Mouse (Mus musculus) midbrain, embryonic 11.5 days (tissue): ENCODE measurements around the gene Zfp512b. TPM values are rescaled to one million over a fixed set of nuclear protein-coding genes. Genes with fewer than 3 reads are reported as not detected.

Experiments used
- ATAC-seq: fragments of 200-750 bp; cut with Nextera tagmentation; 2 replicates; pipeline ENCODE4 v1.8.0; 2017; ENCODE audit warnings: moderate TSS enrichment, moderate library complexity; ENCODE audit not compliant: low FRiP score
- DNase-seq: peaks from one replicate; pipeline ENCODE4 v3.0.0; 2015; ENCODE audit warnings: low spot score; ENCODE audit errors: missing footprints
- H3K27ac ChIP-seq: fragments of 300-500 bp; sonication (generic); 2 replicates; pipeline ENCODE4 v1.5.1; 2014; ENCODE audit warnings: low read depth, low read length
- H3K27me3 ChIP-seq: fragments of 300-500 bp; sonication (generic); 2 replicates; pipeline ENCODE4 v1.6.1; 2014; ENCODE audit warnings: mild to moderate bottlenecking, low read length, moderate library complexity, mixed read lengths; ENCODE audit not compliant: control insufficient read depth, insufficient read depth
- H3K36me3 ChIP-seq: fragments of 300-500 bp; sonication (generic); 2 replicates; pipeline ENCODE4 v1.6.1; 2014; ENCODE audit warnings: mild to moderate bottlenecking, low read length, moderate library complexity, mixed read lengths; ENCODE audit not compliant: control insufficient read depth, insufficient read depth
- H3K4me1 ChIP-seq: fragments of 300-500 bp; sonication (generic); 2 replicates; pipeline ENCODE4 v1.6.1; 2014; ENCODE audit warnings: low read length; ENCODE audit not compliant: control insufficient read depth, insufficient read depth
- H3K4me2 ChIP-seq: fragments of 300-500 bp; sonication (generic); 2 replicates; pipeline ENCODE4 v1.6.1; 2014; ENCODE audit warnings: mild to moderate bottlenecking, moderate library complexity
- H3K4me3 ChIP-seq: fragments of 300-500 bp; sonication (generic); 2 replicates; pipeline ENCODE4 v1.5.1; 2014; ENCODE audit warnings: low read depth, low read length
- H3K9ac ChIP-seq: fragments of 300-500 bp; sonication (generic); 2 replicates; pipeline ENCODE4 v1.6.1; 2014; ENCODE audit warnings: low read length
- H3K9me3 ChIP-seq: fragments of 300-500 bp; sonication (generic); 2 replicates; pipeline ENCODE4 v1.6.1; 2016; ENCODE audit warnings: low read length; ENCODE audit not compliant: control insufficient read depth
- WGBS: fragments of 180-500 bp; shearing (Covaris S2); extraction: QIAGEN DNeasy Blood & Tissue Kit; methylation state at CpG from one replicate; pipeline ENCODE4 v1.1.7; 2014; 5-methylcytosine and 5-hydroxymethylcytosine counted together
- polyA plus RNA-seq: library from polyadenylated mRNA; unstranded; fragments of >200 nt; fragmentation: Nextera tagmentation; extraction: Ambion mirVana; gene quantifications from 2 replicates; pipeline ENCODE4 v1.2.1, GENCODE M21; 2014

The Zfp512b gene
- polyA plus RNA-seq, 1 experiment from 2014 or later, result 27.0 TPM

DNA sequence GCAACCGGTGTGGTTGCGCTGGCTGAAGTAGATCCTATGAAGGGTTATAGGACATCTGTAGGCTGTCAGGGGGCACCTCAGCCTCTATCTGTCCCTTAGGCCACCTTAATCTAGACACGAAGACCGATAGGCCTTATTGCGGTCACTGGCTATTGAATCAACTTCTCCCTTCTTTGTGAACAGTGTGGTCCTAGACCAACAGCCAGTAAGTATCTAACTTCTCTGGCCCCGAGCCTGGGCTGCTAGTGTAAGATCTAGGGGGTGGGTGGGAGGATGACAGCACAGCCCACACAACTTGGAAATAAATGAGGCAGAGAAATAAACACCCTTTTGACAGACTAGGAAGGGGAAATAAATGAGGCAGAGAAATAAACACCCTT is 429 bp upstream of the Zfp512b start:
- H3K4me1 ChIP-seq, result peaks cover 13% of the 10 kb centered on the region
- peak overlapping the region; percentile 85 for H3K4me2 ChIP-seq
- peak; percentile 9; the same call in 1 of the 2 replicates for ATAC-seq
- no peaks in the 10 kb centered on the region for H3K9me3 ChIP-seq
- peak overlapping the region; percentile 56; the same call in 1 of the 2 replicates for H3K27ac ChIP-seq
- H3K27me3 ChIP-seq, result no peaks in the 10 kb centered on the region
- peak overlapping the region; percentile 92 for H3K9ac ChIP-seq
- 9% methylated on average over 6 of the region's 6 CpGs for WGBS
- H3K36me3 ChIP-seq, result peaks cover 10% of the 10 kb centered on the region
- H3K4me3 ChIP-seq, result peak overlapping the region; percentile 95
- DNase-seq, result no peak

DNA sequence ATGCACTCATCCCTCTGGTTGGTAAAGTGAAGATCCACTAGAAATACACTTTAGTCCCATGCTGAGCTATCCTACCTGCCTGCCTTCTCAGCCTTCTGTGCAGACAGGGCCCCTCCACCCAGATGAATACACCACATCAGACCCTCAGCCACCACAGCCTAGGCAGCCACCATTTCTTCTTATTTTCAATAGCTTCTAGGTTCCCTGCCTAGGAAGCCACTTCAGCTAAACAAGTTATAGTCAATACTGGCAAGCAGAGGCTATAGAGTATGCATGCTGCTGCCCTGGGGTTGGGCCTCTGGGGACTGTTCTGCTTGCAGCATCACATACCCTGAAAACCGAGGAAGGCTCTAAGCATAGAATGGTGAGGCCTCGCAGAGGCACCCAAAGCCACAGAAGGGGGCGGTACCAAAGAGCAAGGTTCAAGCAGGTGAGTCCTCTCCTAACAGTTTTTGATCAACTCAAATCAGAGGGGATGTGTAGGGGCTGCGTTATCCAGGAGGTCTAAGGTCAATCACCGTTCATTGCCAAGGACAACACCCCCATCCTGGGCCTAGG is 996 bp downstream of the Zfp512b start, which contains the start of gene Prpf6:
TSS of gene Prpf6 (plus strand) at position 341 of the 558 bp plus-strand sequence.
- Histone ChIP-seq H3K4me3 (peak within 1 kb of the TSS; percentile 95), H3K36me3 (peaks cover 19% of the 10 kb centered on the region), H3K9me3 (no peaks in the 10 kb centered on the region), H3K27me3 (no peaks in the 10 kb centered on the region), H3K4me2 (peak within 1 kb of the TSS; percentile 85), H3K27ac (peak within 1 kb of the TSS; percentile 56), H3K9ac (peak within 1 kb of the TSS; percentile 92), H3K4me1 (peaks cover 11% of the 10 kb centered on the region)
- DNase-seq (peak; percentile 87), ATAC-seq (peak; percentile 7; the same call in 1 of the 2 replicates)
- 17% methylated on average over 5 of the region's 5 CpGs for WGBS

DNA sequence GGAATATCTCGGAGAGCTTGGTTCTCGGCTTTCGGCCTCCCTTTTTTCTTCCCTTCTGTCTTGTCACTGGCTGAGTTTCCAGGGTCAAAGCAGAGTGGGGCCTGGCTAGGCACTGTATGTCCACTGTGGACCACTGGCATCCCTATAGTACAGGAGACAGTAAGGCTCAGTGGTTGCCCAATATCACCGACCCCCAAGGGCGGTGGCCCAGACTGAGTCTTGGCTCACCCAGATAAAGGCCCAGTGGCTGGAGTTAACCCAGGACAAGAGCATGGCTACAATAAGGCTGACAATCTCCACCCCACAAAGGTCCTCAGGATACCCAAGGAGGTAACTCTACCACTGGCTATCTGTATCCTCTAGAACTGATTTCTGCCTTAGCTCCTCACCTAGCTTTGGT is 2.1 kb downstream of the Zfp512b start:
- ATAC-seq (no peak), DNase-seq (no peak)
- 93% methylated on average over 5 of the region's 5 CpGs for WGBS
- no peaks in the 10 kb centered on the region for H3K27me3 ChIP-seq
- H3K4me1 ChIP-seq, result peaks cover 11% of the 10 kb centered on the region
- H3K4me3 ChIP-seq, result no peak overlapping the region
- no peak overlapping the region for H3K27ac ChIP-seq
- peaks cover 26% of the 10 kb centered on the region for H3K36me3 ChIP-seq
- H3K4me2 ChIP-seq, result no peak overlapping the region
- H3K9me3 ChIP-seq, result no peaks in the 10 kb centered on the region
- no peak overlapping the region for H3K9ac ChIP-seq

GRCm38 (mm10) chr2:181589732-181590105 is 2.9 kb downstream of the Zfp512b start:
- Histone ChIP-seq H3K4me2 (no peak overlapping the region), H3K4me3 (no peak overlapping the region), H3K27me3 (no peaks in the 10 kb centered on the region), H3K27ac (no peak overlapping the region), H3K9me3 (no peaks in the 10 kb centered on the region), H3K4me1 (peaks cover 11% of the 10 kb centered on the region), H3K9ac (no peak overlapping the region), H3K36me3 (peaks cover 27% of the 10 kb centered on the region)
- ATAC-seq (no peak), DNase-seq (no peak)
- WGBS, result 94% methylated on average over 9 of the region's 9 CpGs

DNA sequence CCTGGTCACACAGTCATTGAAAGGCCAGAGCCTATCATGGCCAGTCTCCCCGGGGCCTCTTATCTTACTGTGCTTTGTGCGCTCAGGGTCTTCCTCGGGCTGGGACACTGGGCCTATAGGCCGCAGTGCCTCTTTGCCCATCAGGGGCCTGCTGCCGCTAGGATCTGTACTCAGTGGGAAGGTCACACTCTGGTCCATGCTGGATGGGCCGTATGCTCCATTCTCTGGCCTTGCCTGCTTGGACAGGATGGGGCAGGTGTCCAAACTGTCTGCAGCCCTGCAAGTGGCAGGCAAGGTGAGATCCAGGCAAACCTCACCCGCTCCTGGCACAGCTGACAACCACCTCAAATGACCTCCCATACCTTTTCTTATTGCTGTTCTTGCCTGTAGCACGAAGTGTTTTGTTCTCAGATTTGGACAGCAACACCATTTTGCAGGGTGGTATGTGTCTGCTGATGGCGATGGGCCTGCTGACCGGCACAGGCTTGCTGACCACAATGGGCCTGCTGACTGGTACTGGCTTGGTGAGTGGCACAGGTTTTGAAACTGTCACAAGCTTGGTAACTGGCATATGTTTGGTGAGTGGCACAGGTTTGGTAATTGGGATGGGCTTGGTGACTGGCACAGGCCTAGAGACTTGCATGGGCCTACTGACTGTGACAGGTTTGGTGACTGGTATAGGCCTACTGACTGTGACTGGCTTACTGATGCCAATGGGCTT is 3.4 kb downstream of the Zfp512b start:
- Histone ChIP-seq H3K27me3 (no peaks in the 10 kb centered on the region), H3K4me2 (no peak overlapping the region), H3K36me3 (peaks cover 30% of the 10 kb centered on the region), H3K9ac (no peak overlapping the region), H3K9me3 (no peaks in the 10 kb centered on the region), H3K4me3 (no peak overlapping the region), H3K4me1 (peaks cover 11% of the 10 kb centered on the region), H3K27ac (no peak overlapping the region)
- 93% methylated on average over 10 of the region's 10 CpGs for WGBS
- DNase-seq (no peak), ATAC-seq (no peak)

- Histone ChIP-seq H3K9ac (no peak overlapping the region), H3K4me3 (no peak overlapping the region), H3K36me3 (peaks cover 30% of the 10 kb centered on the region), H3K27ac (no peak overlapping the region), H3K9me3 (no peaks in the 10 kb centered on the region), H3K27me3 (no peaks in the 10 kb centered on the region), H3K4me2 (no peak overlapping the region), H3K4me1 (peaks cover 11% of the 10 kb centered on the region)
- ATAC-seq (no peak), DNase-seq (no peak)
- 93% methylated on average over 11 of the region's 11 CpGs for WGBS
Measured at GRCm38 (mm10) chr2:181588229-181588780, 4.3 kb downstream of the Zfp512b start.

DNA sequence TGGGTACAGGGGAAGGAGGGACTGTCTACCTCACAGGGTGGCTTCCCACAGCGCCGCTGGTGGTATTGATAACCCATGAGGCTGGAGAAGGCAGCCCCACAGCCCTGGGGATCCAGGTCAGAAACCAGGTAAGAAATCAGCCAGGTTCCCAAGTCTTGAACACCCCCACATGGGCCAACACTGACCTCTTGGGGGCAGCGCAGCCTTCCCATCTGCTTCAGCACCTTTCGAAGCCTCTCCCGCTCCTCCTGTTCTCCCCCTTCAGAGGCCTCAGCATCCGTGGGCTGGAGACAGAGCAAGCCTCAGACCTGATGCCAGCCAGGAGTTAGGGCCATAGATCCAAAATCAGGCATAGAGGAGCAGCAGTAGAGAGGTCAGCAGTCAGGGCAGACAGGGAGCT is 4.8 kb downstream of the Zfp512b start:
- Histone ChIP-seq H3K4me2 (no peak overlapping the region), H3K4me1 (peaks cover 8% of the 10 kb centered on the region), H3K27me3 (no peaks in the 10 kb centered on the region), H3K36me3 (peaks cover 30% of the 10 kb centered on the region), H3K27ac (no peak overlapping the region), H3K9me3 (no peaks in the 10 kb centered on the region), H3K9ac (no peak overlapping the region), H3K4me3 (no peak overlapping the region)
- DNase-seq (no peak), ATAC-seq (no peak)
- 85% methylated on average over 6 of the region's 6 CpGs for WGBS

DNA sequence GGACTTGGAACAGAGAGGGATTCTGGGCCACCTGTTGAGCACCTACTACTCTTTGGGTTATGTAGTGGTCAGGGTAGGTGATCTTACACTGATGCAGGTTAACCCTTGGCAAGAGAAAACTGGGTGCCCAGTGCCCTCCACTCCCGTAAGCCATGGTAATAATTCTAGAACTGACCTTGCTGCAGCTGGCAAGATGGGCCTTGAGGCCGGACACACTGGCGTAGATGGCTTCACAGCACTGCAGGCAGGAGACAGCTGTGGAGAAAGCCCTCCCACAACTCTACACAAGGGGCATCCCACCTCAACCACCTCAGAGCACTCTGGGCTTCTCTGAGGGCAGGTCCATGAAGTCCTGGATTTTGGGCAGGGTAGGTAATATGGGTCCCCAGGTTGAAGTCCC is 6.5 kb downstream of the Zfp512b start:
- H3K4me1 ChIP-seq, result no peaks in the 10 kb centered on the region; the same call in 1 of the 2 replicates
- peaks cover 30% of the 10 kb centered on the region for H3K36me3 ChIP-seq
- H3K4me2 ChIP-seq, result no peak overlapping the region
- no peak overlapping the region for H3K4me3 ChIP-seq
- WGBS, result 94% methylated on average over 3 of the region's 3 CpGs
- DNase-seq (no peak), ATAC-seq (no peak)
- H3K27me3 ChIP-seq, result no peaks in the 10 kb centered on the region
- no peak overlapping the region for H3K9ac ChIP-seq
- no peaks in the 10 kb centered on the region for H3K9me3 ChIP-seq
- H3K27ac ChIP-seq, result no peak overlapping the region

- Histone ChIP-seq H3K36me3 (peaks cover 30% of the 10 kb centered on the region), H3K4me1 (peaks cover 5% of the 10 kb centered on the region), H3K9me3 (no peaks in the 10 kb centered on the region), H3K4me2 (no peak overlapping the region), H3K4me3 (no peak overlapping the region), H3K27ac (no peak overlapping the region), H3K27me3 (no peaks in the 10 kb centered on the region), H3K9ac (no peak overlapping the region)
- WGBS, result 82% methylated on average over 5 of the region's 5 CpGs
- DNase-seq, result peak; percentile 76
- no peak for ATAC-seq
Measured at GRCm38 (mm10) chr2:181585506-181585905, 7.1 kb downstream of the Zfp512b start.
